Mouse (Mus musculus) left cerebral cortex, postnatal 10 days (tissue): ENCODE results near the gene Sppl2a. TPM values are rescaled to one million over a fixed set of nuclear protein-coding genes. Genes with fewer than 3 reads are reported as not detected.
"Not testable (repeated sequence)": the region's sequence is repeated elsewhere in the genome, so short reads cannot be mapped to it uniquely, and the experiment has no call there.

Experiments
- DNase-seq, 2 experiments: peaks; one replicate each; pipeline ENCODE4 v3.0.0; 2021 to 2022; ENCODE audit warnings: low spot score in 2 of 2, mixed read lengths in 1 of 2; ENCODE audit errors: extremely low spot score in 1 of 2
- intact Hi-C: fragments of 180-260 bp; cut with DNase I; formaldehyde crosslinking; loops from one replicate; pipeline ENCODE4 v1.15.1; 2025
- total RNA-seq, 2 experiments: library from RNA; stranded (reverse); gene quantifications; 2 replicates each; pipeline ENCODE4 v1.2.3; 2021

The Sppl2a gene
- total RNA-seq, 2 experiments from 2014 or later, result 26.8 to 29.2 TPM

GRCm38 (mm10) chr2:126916236-126916635 lies 16.8 kb downstream of the Sppl2a start:
- no peak for DNase-seq
- intact Hi-C loops, result loop anchor here (5.0 kb wide), 1 partner anchor 79 kb away; no protein-coding TSS in a partner anchor

- intact Hi-C loops, result no loop called here
These were observed 18.9 kb downstream of the Sppl2a start for GRCm38 (mm10) chr2:126914096-126914495.

GRCm38 (mm10) chr2:126904162-126904561 lies 28.9 kb downstream of the Sppl2a start:
- intact Hi-C loops, result no loop called here
- DNase-seq, result no peak

More at GRCm38 (mm10) chr2:126914096-126914495, 18.9 kb downstream of the Sppl2a start:
- DNase-seq, result no peak

GRCm38 (mm10) chr2:126897511-126897910 lies 35.5 kb downstream of the Sppl2a start:
- intact Hi-C loops, result no loop called here
- no peak for DNase-seq

- no peak for DNase-seq
- intact Hi-C loops, result no loop called here
These were observed 36.1 kb downstream of the Sppl2a start for GRCm38 (mm10) chr2:126896941-126897340.

- no peak for DNase-seq
These were observed 38.8 kb downstream of the Sppl2a start for GRCm38 (mm10) chr2:126894245-126894644.

GRCm38 (mm10) chr2:126892316-126892715 lies 40.7 kb downstream of the Sppl2a start:
- no peak for DNase-seq
- intact Hi-C loops, result no loop called here

More at GRCm38 (mm10) chr2:126894245-126894644, 38.8 kb downstream of the Sppl2a start:
- intact Hi-C loops, result no loop called here

GRCm38 (mm10) chr2:126891743-126892142 lies 41.3 kb downstream of the Sppl2a start:
- DNase-seq, result no peak
- intact Hi-C loops, result no loop called here

- DNase-seq, result peak in 1 of 2 experiments; percentile 43
These were observed 45.9 kb downstream of the Sppl2a start for GRCm38 (mm10) chr2:126887141-126887540.

GRCm38 (mm10) chr2:126885871-126886270 lies 47.2 kb downstream of the Sppl2a start:
- DNase-seq, result no peak
- intact Hi-C loops, result no loop called here

More at GRCm38 (mm10) chr2:126887141-126887540, 45.9 kb downstream of the Sppl2a start:
- intact Hi-C loops, result no loop called here

- DNase-seq, intact Hi-C loops: not testable (repeated sequence)
These were observed 50.3 kb downstream of the Sppl2a start for GRCm38 (mm10) chr2:126882711-126883110.

- intact Hi-C loops, result loop anchor here (2.0 kb wide), 1 partner anchor 55 kb away; the partner anchor contains the start of gene Sppl2a
These were observed 55.0 kb downstream of the Sppl2a start for GRCm38 (mm10) chr2:126877991-126878390.

GRCm38 (mm10) chr2:126875871-126876796 lies 56.9 kb downstream of the Sppl2a start, which contains the start of gene Trpm7:
Gene Trpm7 (minus strand): TSS chr2:126876230.
- peak; percentile 89 to 97 for DNase-seq
- intact Hi-C loops, result loop anchor here (2.0 kb wide), 1 partner anchor 57 kb away; the partner anchor contains the start of gene Sppl2a

More at GRCm38 (mm10) chr2:126877991-126878390, 55.0 kb downstream of the Sppl2a start:
- DNase-seq, result no peak

GRCm38 (mm10) chr2:126875516-126875835 lies 57.6 kb downstream of the Sppl2a start:
- intact Hi-C loops, result no loop called here
- DNase-seq, result peak; percentile 17 to 43

GRCm38 (mm10) chr2:126874809-126875515 lies 58.1 kb downstream of the Sppl2a start:
- intact Hi-C loops, result no loop called here
- DNase-seq, result no peak

- no peak for DNase-seq
- intact Hi-C loops, result no loop called here
These were observed 66.7 kb downstream of the Sppl2a start for GRCm38 (mm10) chr2:126866301-126866700.

GRCm38 (mm10) chr2:126865501-126866199 lies 67.4 kb downstream of the Sppl2a start:
- intact Hi-C loops, result no loop called here
- no peak for DNase-seq

- intact Hi-C loops, result no loop called here
- no peak for DNase-seq
These were observed 68.0 kb downstream of the Sppl2a start for GRCm38 (mm10) chr2:126865026-126865425.

GRCm38 (mm10) chr2:126844751-126845150 lies 88.3 kb downstream of the Sppl2a start:
- intact Hi-C loops, result no loop called here
- no peak for DNase-seq
